Mouse (Mus musculus): ENCODE measurements around the gene Slc25a27. TPM values are rescaled to one million over a fixed set of nuclear protein-coding genes. Genes with fewer than 3 reads are reported as not detected.

The Slc25a27 gene
- total RNA-seq, 2 experiments from 2014 or later = 3.2 to 3.4 TPM

Other genes with a start within 250 kb of the Slc25a27 start
- gene Mep1a, start 164.4 kb downstream of the Slc25a27 start, total RNA-seq (2021) = under 1 TPM in 1 of 2 experiments, not detected in 1; 0.23 TPM
- gene Ankrd66, start 123.6 kb downstream of the Slc25a27 start, total RNA-seq (2021) = not detected
- gene Pla2g7, start 99.1 kb downstream of the Slc25a27 start, total RNA-seq (2021) = 10 to 100 TPM; 16.9 to 34.4 TPM
- gene Tdrd6, start 36.9 kb downstream of the Slc25a27 start, total RNA-seq (2021) = not detected
- 1 to 10 TPM; 1.9 to 2.8 TPM for gene Cyp39a1, start 211 bp upstream of the Slc25a27 start, total RNA-seq (2021)
- gene Rcan2, start 134.1 kb upstream of the Slc25a27 start, total RNA-seq (2021) = 1 to 10 TPM; 4.7 to 6.5 TPM

Data from adrenal gland, adult 18-20 months (tissue).